Mouse (Mus musculus) liver, postnatal 0 days (tissue): ENCODE measurements around the gene Egr4. TPM values are rescaled to one million over a fixed set of nuclear protein-coding genes. Genes with fewer than 3 reads are reported as not detected.

Experiments
- ATAC-seq: fragments of 200-750 bp; cut with Nextera tagmentation; 2 replicates; pipeline ENCODE4 v1.8.0; 2017; ENCODE audit warnings: mild to moderate bottlenecking, moderate library complexity
- DNase-seq: peaks from one replicate; pipeline ENCODE4 v3.0.0-alpha.2; 2016
- H3K27ac ChIP-seq: fragments of 300-500 bp; sonication (generic); 2 replicates; pipeline ENCODE4 v1.5.1; 2014; ENCODE audit warnings: antibody characterized with exemption, moderate library complexity, mild to moderate bottlenecking, low read depth
- H3K27me3 ChIP-seq: fragments of 300-500 bp; sonication (generic); 2 replicates; pipeline ENCODE4 v1.6.1; 2014; ENCODE audit warnings: low read length, control low read depth, mixed read lengths; ENCODE audit not compliant: insufficient read depth
- H3K36me3 ChIP-seq: fragments of 300-500 bp; sonication (generic); replicated peaks from 2 replicates; pipeline ENCODE4 v1.6.1; 2014; ENCODE audit warnings: mild to moderate bottlenecking, control low read depth, low read length, moderate library complexity, mixed read lengths; ENCODE audit not compliant: insufficient read depth
- H3K4me1 ChIP-seq: fragments of 300-500 bp; sonication (generic); 2 replicates; pipeline ENCODE4 v1.6.1; 2014; ENCODE audit warnings: antibody characterized with exemption, mild to moderate bottlenecking, control low read depth; ENCODE audit not compliant: insufficient read depth
- H3K4me2 ChIP-seq: fragments of 300-500 bp; sonication (generic); 2 replicates; pipeline ENCODE4 v1.6.1; 2014; ENCODE audit warnings: low read depth, mild to moderate bottlenecking, low read length, moderate library complexity, mixed read lengths
- H3K4me3 ChIP-seq: fragments of 300-500 bp; sonication (generic); 2 replicates; pipeline ENCODE4 v1.5.1; 2014; ENCODE audit warnings: low read depth, low read length
- H3K9ac ChIP-seq: fragments of 300-500 bp; sonication (generic); replicated peaks from 2 replicates; pipeline ENCODE4 v1.6.1; 2014; ENCODE audit warnings: mild to moderate bottlenecking, moderate library complexity
- H3K9me3 ChIP-seq: fragments of 300-500 bp; sonication (generic); 2 replicates; pipeline ENCODE4 v1.6.1; 2016; ENCODE audit warnings: mild to moderate bottlenecking, control low read depth, low read length, mixed read lengths
- CTCF ChIP-seq: sonication (generic); IDR thresholded peaks from 2 replicates; pipeline ENCODE4 v1.5.1; 2016; ENCODE audit warnings: antibody characterized with exemption, low read depth
- EP300 ChIP-seq: IDR thresholded peaks from 2 replicates; pipeline ENCODE4 v1.6.1; 2016; ENCODE audit warnings: antibody characterized with exemption, low read depth, mild to moderate bottlenecking
- WGBS: fragments of 180-500 bp; shearing (Covaris S2); extraction: QIAGEN DNeasy Blood & Tissue Kit; methylation state at CpG from one replicate; pipeline ENCODE4 v1.1.7; 2014; ENCODE audit not compliant: insufficient replicate concordance; 5-methylcytosine and 5-hydroxymethylcytosine counted together
- polyA plus RNA-seq: library from polyadenylated mRNA; unstranded; fragments of >200 nt; fragmentation: Nextera tagmentation; extraction: Ambion mirVana; gene quantifications from 2 replicates; pipeline ENCODE4 v1.2.1, GENCODE M21; 2015

Egr4 gene
- polyA plus RNA-seq, 1 experiment from 2014 or later, result not detected

GRCm38 (mm10) chr6:85501571-85502102, 11.8 kb downstream of the Egr4 start:
- Histone ChIP-seq H3K9me3 (no peaks in the 10 kb centered on the region), H3K4me2 (no peak overlapping the region), H3K36me3 (no peaks in the 10 kb centered on the region), H3K9ac (no peak overlapping the region), H3K4me3 (no peak overlapping the region), H3K4me1 (peaks cover 7% of the 10 kb centered on the region), H3K27me3 (peaks cover 26% of the 10 kb centered on the region), H3K27ac (no peak overlapping the region)
- TF ChIP-seq EP300 (no peak), CTCF (no peak)
- WGBS, result 11% methylated on average over 6 of the region's 6 CpGs
- no peak for DNase-seq
- ATAC-seq, result no peak

DNA sequence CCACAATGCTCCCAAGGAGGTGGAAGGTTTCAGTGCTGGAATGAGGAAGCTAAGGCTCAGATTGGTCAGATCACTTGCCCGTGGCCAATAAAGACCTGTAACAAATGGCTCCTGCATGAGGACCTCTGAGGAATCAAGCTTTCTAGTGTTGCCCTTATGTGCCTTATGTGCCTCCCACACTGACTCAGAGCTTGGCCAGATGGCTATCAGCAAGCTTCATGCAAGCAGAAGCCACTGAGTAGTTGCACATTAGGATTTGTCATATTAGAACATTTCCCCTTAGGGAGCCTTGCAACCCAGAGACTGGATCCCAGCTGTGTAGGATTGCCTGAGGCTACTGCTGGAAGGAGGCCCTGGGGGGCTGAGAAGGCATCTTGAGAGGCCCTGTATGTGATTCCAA, 13.0 kb downstream of the Egr4 start:
- TF ChIP-seq EP300, result no peak
- no peak for TF ChIP-seq CTCF
- Histone ChIP-seq H3K4me2 (no peak overlapping the region), H3K4me1 (peaks cover 7% of the 10 kb centered on the region), H3K9me3 (no peaks in the 10 kb centered on the region), H3K36me3 (no peaks in the 10 kb centered on the region), H3K9ac (no peak overlapping the region), H3K27ac (no peak overlapping the region), H3K27me3 (peaks cover 26% of the 10 kb centered on the region), H3K4me3 (no peak overlapping the region)
- WGBS, result 50% methylated on average over 1 of the region's 1 CpGs
- ATAC-seq, result no peak
- DNase-seq, result no peak

DNA sequence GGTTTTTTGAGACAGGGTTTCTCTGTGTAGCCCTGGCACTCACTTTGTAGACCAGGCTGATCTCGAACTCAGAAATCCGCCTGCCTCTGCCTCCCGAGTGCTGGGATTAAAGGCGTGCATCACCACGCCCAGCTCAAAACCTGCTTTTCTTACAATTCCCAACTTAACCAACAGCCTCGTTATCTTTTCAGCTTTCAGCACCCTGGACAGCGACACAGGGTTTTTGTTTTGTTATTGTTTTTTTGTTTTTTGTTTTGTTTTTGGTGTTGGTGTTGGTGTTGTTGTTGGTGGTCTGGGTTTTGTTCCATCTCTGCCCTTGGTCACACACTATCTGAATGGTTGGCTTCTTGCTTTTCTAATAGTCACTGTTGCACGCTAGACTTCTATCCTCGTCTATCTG, 15.2 kb downstream of the Egr4 start:
- 55% methylated on average over 9 of the region's 9 CpGs for WGBS

DNA sequence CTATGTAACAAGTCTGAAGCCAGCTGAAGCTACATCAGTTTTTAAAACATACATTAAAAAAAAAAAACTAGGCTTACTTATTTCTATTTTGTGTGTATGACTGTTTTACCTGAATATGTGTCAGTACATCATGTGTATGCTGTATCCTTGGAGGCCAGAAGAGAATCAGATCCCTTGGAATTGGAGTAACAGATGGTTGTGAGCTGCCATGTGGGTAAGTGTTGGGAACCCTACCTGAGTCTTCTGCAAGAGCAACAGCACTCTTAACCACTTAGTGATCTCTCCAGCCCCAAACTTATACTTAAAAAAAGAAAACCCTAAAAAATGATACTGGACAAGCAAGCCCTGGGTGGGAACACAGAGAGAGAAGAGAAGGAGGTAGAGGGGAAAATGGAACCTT, 16.4 kb downstream of the Egr4 start:
- Histone ChIP-seq H3K4me3 (no peak overlapping the region), H3K27me3 (peaks cover 3% of the 10 kb centered on the region), H3K4me1 (no peaks in the 10 kb centered on the region), H3K4me2 (no peak overlapping the region), H3K36me3 (no peaks in the 10 kb centered on the region), H3K9me3 (no peaks in the 10 kb centered on the region), H3K27ac (no peak overlapping the region), H3K9ac (no peak overlapping the region)
- TF ChIP-seq EP300 (no peak), CTCF (no peak)
- ATAC-seq (no peak), DNase-seq (no peak)

More for the DNA sequence above, 15.2 kb downstream of the Egr4 start:
- Histone ChIP-seq H3K9ac (no peak overlapping the region), H3K4me1 (peaks cover 7% of the 10 kb centered on the region), H3K9me3 (no peaks in the 10 kb centered on the region), H3K36me3 (no peaks in the 10 kb centered on the region), H3K27me3 (peaks cover 15% of the 10 kb centered on the region), H3K27ac (no peak overlapping the region), H3K4me3 (no peak overlapping the region), H3K4me2 (no peak overlapping the region)
- ATAC-seq (no peak), DNase-seq (no peak)
- no peak for TF ChIP-seq EP300
- TF ChIP-seq CTCF, result no peak

DNA sequence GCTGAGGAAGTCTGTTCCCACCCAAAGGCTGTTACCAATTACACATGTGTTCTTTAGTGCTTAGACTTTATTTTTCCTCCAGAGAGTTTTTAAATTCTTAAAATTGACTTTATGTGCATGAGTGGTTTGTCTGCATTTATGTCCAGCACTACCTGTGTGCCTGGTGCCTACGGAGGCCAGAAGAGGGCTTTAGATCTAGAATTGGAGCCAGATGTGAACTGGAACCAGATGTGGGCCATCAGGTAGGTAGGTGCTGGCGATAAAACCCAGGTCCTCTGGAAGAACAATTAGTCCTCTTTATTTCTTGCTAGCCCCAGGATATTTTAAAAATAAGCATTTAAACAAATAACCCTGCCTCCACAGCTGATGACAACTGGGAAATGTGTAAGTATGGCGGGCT, 21.8 kb downstream of the Egr4 start:
- Histone ChIP-seq H3K27ac (no peak overlapping the region), H3K9ac (no peak overlapping the region), H3K4me2 (no peak overlapping the region), H3K4me3 (no peak overlapping the region), H3K27me3 (no peaks in the 10 kb centered on the region), H3K9me3 (no peaks in the 10 kb centered on the region), H3K4me1 (no peaks in the 10 kb centered on the region), H3K36me3 (no peaks in the 10 kb centered on the region)
- TF ChIP-seq EP300, result no peak
- TF ChIP-seq CTCF, result no peak
- DNase-seq (no peak), ATAC-seq (no peak)
- WGBS, result 76% methylated on average over 3 of the region's 3 CpGs

DNA sequence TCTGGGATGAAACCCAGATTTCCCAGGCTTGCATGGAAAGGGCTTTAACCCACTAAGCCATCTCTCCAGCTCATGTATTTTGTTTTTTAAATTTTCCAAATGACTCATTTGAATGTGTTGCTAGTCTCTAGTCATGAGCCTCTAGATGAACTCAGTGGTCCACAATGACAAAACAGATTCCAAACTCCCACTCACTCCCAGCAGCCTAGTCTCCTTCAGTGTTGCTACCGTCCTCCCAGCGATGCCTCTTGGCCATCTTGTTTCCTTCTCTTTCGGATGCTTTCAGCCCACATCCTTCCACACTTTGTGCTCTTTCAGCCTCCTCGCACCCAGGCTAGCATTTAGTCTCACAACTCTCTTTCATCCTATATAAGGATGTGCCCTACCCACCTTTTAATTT, 23.1 kb downstream of the Egr4 start:
- TF ChIP-seq CTCF, result no peak
- TF ChIP-seq EP300, result no peak
- 76% methylated on average over 4 of the region's 4 CpGs for WGBS

GRCm38 (mm10) chr6:85489717-85490116, 23.7 kb downstream of the Egr4 start:
- no peak for ATAC-seq
- Histone ChIP-seq H3K4me3 (no peak overlapping the region), H3K27ac (no peak overlapping the region), H3K36me3 (no peaks in the 10 kb centered on the region), H3K4me2 (no peak overlapping the region), H3K4me1 (no peaks in the 10 kb centered on the region), H3K9ac (no peak overlapping the region), H3K9me3 (no peaks in the 10 kb centered on the region), H3K27me3 (peaks cover 5% of the 10 kb centered on the region)
- whole genome bisulfite sequencing, result 52% methylated on average over 3 of the region's 3 CpGs
- TF ChIP-seq CTCF (no peak), EP300 (no peak)
- no peak for DNase-seq

More for the DNA sequence above, 23.1 kb downstream of the Egr4 start:
- Histone ChIP-seq H3K4me2 (no peak overlapping the region), H3K27me3 (0 out of 2 replicates have a peak, but pooled peaks cover under 1% of the 10 kb centered on the region), H3K9me3 (no peaks in the 10 kb centered on the region), H3K27ac (no peak overlapping the region), H3K4me3 (no peak overlapping the region), H3K36me3 (no peaks in the 10 kb centered on the region), H3K4me1 (no peaks in the 10 kb centered on the region), H3K9ac (no peak overlapping the region)
- ATAC-seq, result no peak
- DNase-seq, result no peak
